Mouse (Mus musculus) liver, embryonic 14.5 days (tissue): Measurements from ENCODE around the gene Numa1.

ENCODE experiments used
- CTCF ChIP-seq: IDR thresholded peaks from 2 replicates; pipeline ENCODE4 v1.5.1; 2016; ENCODE audit warnings: antibody characterized with exemption, low read depth, control low read depth
- EP300 ChIP-seq: IDR thresholded peaks from 2 replicates; pipeline ENCODE4 v1.6.1; 2016; ENCODE audit warnings: antibody characterized with exemption, low read depth

DNA sequence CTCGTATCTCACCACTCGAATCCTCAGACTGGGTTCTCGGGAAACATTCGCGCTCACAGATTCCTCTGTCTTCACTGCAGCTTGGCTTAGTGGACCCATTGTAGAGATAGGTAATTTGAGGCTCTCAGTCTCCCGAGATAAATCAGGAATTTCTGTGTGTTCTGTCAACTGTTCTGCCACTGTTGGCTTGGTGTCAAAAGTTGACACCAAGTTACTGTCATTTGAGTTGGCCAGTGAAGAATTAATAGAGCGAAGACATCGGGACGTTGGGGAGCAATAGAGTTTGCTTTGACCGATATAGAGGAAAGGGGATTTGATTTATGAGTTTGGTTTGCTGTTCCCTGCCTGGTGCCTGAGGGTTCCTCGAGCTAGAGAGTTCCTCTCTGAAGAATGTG is 27.6 kb upstream of the Numa1 start, which contains the start of gene Tomt:
- TF ChIP-seq EP300 = no peak
- TF ChIP-seq CTCF = no peak
